Mouse (Mus musculus): ENCODE results near the gene H2al2b.
"Not testable (repeated sequence)": the region's sequence is repeated elsewhere in the genome, so short reads cannot be mapped to it uniquely, and the experiment has no call there.

Gene H2al2b

DNA sequence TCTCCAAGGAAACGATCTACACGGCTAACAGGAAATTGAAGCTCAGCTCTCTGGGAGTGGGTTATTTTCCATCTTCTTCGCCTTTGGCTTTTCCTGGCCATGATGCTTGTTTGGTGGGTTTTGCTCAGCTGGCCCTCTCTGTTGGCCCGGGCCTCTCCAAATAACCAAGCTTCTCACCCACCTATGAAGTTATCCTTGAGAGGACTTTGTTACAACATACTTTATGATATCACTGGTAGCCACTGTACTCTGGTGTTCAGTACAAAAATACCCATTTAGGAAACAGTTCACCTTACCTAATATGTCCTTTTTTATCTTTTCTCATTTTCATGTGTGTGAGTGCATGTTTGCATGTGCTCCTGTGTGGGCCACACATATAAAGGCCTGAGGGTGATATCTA lies at the start of gene H2al2b:
H2al2b (minus strand) TSS at position 101 of the 400 bp plus-strand sequence.
- DNase-seq = not testable (repeated sequence)

Data from cerebellum, adult 9-11 months (tissue).